Mouse (Mus musculus) ZHBTc4 (cell line): ENCODE data around the gene Arhgap19.

Source experiments
- DNase-seq: peaks from one replicate; pipeline ENCODE4 v3.0.0-alpha.2; 2011; ENCODE audit warnings: low read depth, low spot score

Arhgap19 gene

DNA sequence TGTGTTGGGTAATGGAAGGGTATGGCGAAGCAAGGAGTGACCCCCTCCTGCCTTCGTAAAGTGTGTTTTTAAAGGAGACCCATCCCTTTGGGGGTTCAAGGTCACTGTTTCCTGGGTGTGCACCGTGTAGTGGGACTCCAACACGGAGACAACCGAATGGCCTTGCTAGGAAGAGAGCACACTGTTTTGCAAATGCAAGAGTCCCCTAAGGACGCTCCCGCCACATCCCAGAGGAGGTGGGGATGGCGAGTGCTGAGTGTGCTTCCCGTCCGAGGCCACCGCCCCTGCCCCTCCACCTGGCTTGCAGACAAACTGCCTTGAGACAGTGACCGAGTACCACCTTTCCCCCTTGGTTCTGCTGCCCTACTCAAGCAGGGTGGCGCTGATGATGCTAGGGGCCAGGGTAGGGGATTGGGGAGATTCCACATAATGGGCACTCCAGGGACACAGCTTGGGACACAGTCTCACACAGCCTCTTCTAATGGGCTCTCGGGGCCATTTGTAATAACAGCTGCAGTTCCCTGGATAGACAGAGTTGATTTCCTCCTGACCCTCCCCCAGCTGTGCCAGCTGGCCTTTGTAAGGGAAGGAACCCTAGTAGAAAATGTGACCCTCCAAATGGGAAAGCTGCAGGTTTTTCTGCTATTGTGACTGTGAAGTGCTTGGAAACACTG, 30.0 kb upstream of the Arhgap19 start:
- DNase-seq: peak; percentile 57

DNA sequence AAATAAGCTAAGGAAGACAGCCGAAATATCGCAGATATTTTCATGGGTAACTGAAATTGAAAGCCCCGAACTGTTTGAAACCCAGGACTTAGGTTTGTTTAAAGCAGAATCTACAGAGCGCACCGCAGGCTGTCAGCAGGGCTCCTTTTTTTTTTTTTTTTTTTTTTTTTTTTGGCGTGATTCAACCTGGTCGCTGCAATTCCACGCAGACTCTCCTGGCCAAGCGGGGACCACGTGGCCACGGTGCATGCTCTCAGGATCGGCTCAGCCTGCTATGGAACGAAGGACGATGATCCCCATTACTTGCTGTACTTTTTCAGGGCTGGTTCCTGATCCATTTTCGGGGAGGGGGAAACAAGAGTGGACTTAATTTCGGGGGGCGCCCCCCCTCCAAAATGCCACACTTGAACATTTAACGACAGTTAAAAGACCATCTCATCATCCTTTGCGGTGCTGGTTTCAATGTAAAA, 29.3 kb upstream of the Arhgap19 start:
- DNase-seq: peak; percentile 32

DNA sequence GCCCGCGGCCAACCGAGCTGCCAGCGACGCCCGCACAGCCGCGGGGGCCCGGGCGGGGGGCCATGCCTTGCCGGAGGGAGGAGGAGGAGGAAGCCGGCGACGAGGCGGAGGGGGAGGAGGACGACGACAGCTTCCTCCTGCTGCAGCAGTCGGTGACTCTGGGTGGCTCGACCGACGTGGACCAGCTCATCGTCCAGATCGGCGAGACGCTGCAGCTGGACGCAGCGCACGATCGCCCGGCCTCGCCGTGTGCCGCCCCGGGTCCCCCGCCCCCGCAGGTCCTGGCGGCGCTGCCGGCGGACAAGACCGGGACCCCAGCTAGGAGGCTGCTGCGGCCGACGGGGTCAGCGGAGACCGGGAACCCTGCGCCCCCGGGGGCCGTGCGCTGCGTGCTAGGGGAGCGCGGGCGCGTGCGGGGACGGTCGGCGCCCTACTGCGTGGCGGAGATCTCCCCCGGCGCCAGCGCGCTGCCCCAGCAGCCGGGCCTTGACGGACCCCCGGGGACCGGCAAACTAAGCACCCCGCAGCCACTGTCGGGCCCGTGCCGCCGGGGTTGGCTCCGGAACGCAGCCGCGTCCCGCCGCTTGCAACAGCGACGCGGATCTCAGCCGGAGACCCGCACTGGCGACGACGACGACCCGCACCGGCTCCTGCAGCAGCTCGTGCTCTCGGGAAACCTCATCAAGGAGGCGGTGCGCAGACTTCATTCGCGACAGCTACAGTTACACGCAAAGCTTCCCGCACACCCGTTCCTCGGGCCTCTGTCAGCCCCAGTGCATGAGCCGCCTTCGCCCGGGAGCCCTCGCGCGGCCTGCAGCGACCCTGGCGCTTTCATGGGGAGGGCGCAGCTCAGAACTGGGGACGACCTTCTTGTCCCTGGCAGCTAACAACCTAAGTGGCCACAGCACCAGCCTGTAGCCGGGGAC, 28.5 kb upstream of the Arhgap19 start:
- peak; percentile 72 for DNase-seq

DNA sequence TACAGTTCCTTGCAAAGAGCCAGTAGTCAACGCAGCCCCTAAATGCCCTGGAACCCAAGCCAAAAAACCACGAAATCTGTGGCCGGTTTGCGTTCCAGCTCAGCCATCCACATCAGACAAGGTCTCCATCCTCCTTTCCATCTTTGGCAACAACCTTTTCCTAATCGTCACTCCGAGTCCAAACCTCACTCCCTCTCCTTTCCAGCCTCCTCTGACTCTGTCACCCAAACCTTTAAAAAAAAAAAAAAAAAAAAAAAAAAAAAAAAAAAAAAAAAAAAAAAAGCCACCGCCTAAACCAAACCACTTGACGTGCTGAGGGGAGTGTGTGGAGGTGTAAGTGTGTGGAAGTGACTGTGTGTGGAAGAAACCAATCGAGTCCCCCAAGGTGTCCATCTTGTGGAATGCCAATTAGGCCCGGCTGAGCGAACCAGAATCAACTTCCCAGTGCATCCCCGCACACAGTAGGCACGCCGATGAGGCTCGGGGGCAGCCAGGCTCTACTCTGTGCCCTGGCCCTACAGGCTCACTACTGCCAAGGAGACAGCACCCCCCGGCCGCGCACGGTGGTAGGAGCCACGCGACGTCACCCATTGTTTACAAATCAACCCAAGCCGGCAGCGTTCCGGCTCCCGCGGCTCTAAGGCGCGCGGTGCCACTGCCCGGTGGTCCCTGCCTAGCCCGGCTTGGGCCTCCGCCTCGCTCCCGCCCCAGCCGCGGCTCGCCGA, 27.7 kb upstream of the Arhgap19 start, which contains the start of gene Frat1:
Gene Frat1 (plus strand): TSS at position 590 of the 725 bp plus-strand sequence.
- DNase-seq: peak; percentile 94

DNA sequence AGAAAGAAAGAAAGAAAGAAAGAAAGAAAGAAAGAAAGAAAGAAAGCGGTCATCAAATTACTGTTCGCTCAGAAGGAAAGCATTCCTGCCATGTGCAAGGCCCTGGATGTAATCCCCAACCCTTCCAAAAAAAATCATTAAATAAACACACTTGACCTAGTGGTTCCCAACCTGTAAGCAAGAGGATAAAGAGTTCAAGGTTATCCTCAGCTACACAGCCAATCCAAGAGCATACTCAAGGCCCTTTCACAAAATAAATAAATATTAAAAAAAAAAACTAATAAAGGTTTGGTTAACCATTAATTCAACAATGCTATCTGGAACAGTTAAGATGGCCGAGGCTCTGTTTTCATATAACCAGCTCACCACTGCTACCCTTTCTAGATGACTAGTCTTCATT, 27.1 kb upstream of the Arhgap19 start:
- DNase-seq: no peak

DNA sequence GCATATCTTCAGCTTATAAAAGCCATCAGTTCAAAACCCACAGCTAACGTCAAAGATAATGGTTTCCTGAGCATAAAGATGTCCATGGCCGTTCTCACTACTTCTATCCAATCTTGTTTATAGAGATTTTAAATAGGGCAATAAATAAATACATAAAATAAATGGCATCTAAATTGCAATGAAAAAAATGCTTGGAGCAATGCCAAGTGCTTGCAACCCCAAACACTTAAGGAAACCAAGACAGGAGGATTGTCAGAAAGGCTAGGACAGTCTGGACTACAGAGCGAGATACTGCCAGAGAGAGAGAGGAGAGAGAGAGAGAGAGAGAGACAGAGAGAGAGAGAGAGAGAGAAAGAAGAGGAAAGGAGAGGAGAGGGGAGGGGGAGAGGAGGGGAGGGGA, 24.7 kb upstream of the Arhgap19 start:
- DNase-seq: no peak

DNA sequence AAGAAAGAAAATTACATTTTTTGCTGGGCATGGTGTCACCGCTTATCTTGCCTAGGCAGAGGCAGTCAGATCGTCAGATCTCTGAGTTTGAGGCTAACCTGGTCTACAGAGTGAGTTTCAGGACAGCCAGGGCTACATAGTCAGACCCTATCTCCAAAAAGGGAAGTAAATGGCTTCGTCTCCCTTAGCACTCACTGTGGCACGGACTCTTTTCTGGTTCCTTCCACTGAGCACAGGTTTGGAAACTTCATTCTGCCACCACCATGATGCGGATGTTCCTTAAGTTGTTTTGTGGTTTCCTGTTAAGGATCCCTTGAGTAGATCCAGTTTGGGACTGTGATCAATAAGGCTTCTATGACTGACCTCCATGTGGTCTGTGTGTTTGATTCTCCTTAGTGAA, 23.1 kb upstream of the Arhgap19 start:
- DNase-seq: no peak

DNA sequence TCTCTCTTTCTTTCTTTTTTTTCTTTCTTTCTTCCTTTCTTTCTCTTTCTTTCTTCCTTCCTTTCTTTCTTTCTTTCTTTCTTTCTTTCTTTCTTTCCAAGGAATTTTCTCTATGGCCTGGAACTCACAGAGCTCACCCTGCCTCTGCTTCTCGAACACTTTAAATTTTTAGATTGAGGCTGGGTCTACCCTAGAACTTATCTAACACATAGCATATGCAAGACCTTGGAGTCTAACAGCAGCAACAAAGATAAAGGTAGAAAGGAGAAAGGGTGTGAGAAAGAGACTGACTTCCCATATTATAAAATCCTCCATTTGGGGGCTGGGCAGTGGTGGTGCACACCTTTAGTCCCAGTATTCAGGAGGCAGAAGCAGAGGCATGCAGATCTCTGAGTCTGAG, 20.7 kb upstream of the Arhgap19 start:
- DNase-seq: no peak

DNA sequence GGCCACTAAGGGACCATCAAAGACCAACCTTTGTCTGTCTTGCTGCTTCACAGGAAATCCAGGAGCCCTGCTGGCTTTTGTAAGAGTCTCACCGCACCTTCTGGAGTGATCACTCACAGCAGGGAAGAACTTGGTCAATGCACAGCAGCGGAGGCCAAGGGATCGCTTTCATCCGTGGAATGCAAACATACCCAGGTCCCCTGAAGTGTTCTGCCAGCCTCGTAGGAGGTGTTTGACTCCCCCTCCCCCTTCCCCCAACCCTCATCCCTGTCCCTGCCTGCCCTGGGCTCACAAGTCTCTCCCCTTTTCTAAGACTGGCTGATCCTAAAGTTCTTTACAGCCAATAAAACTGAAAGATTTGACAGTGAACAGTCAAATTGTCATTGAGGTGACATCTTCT, 19.6 kb upstream of the Arhgap19 start:
- DNase-seq: peak; percentile 86

DNA sequence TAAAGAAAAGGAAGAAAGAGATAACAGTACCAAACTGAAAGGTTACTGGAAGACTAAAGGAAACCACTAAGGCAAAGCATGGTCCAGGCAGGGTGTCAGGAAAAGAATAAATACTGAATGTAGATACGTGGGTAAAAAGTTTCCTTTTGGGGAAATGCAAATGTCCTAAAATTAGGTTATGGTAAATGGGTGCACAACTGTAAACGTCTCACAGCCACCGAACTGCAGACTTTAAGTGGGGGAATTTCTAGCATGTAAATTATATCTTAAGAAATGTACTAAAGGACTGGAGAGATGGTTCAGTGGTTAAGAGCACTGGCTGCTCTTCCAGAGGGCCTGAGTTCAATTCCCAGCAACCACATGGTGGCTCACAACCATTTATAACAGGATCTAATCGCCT, 16.9 kb upstream of the Arhgap19 start:
- DNase-seq: no peak

DNA sequence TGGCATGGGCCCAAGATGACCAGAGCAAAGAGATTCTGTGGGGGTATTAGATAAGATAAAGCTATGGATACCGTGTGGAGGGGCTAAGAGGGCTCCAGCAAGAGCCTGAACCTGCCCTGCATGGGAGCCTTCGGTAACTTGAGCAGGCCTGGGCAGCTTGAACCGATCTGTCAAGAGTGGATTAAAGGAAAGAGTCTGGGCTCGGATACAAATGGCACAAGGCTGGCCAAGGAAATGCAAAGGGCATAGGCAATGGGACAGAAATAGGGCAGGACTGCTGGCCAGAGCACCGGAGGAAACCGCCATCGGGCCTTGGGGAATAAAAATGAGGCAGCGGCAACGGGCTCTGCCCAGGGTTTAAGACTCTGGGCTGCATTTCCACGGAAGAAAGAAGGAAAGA, 15.5 kb upstream of the Arhgap19 start:
- DNase-seq: no peak

DNA sequence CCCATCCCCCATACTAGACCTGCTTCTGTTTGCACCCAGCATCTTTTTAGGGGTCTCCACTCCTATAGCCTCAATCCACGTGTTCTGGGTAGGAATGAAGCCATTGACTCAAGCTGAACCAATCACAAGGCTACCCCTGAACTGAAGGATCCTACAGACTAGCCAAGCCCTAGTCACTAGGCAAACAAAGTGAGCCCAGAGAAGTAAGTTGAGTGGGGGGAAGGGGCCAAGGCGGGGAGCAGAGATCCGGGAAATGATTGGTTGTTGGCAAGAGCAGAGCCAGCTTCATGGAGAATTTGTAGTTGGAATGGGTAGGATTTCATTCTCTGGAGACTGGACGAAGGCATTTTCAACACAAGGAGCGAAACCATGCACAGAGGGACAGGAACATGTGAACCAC, 15.1 kb upstream of the Arhgap19 start:
- DNase-seq: no peak

DNA sequence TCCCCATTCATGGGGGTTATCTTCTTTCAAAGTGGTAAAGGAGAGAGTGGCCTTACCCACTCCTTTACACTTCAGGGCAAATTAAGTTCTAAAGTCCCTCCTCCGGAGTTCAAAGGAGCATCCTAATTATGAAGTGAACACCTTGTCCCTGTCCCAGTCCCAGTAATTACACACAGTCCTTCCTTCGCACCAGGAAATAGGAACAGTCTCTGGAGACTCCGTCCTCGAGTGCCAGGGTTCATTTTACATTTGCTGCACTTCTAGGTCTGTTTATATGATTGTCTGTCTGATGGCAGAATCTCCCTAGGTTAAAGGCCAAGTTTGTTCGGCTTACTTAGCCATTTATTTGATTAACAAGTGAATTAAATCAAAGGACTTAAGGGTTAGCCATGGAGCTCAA, 14.6 kb upstream of the Arhgap19 start:
- no peak for DNase-seq

DNA sequence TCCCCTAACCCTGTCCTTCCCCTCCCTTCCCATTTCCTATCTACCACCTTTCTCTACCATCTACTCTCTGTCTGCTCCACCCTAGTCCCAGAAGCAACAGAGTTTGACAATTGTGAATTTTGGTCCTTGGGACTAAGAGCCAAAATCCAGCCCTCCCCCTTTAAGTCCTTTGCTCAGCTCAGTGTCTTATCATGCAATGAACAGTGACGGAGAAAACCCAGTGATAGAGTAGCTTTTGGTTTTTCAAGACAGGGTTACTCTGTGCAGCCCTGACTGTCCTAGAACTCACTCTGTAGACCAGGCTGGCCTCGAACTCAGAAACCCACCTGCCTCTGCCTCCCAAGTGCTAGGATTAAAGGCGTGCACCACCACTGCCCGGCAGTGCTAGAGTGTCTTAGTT, 11.5 kb upstream of the Arhgap19 start:
- no peak for DNase-seq

DNA sequence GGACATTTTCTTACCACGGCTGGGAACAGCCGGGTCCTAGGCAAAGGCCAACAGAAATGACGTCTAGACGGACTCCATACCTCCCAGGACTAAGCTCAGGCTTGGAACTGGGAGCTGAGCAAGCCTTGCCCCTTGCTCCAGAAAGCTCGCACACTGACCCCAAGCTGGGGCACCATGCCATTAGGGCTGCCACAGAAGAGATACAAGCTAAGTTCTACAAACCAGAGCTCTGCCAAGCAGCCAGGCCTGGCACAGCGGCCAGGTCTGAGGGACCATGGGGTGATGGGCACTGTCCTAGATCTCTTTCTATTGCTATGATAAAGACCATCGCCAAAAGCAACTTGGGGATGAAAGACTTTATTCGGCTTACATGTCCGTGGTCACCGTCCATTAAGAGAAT, 10.7 kb upstream of the Arhgap19 start:
- no peak for DNase-seq

DNA sequence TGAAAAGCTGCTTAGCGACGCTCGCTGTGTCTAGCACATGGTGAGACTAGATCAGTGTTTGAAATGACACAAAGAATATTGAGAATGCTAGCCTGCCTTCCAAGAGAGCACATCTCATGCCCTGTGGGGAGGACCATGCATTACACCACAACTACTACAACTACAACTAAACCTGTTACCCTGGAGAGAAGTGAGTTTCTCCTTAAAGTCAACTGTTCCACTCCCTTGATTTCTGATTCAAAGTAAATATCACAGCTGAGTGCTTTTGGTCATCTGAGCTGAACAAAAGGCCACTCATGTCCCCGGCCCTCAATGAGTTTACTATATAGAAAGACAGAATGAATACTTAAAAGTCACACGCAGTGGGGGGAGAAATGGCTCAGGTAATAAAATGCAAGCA, 8.2 kb upstream of the Arhgap19 start:
- DNase-seq: no peak

DNA sequence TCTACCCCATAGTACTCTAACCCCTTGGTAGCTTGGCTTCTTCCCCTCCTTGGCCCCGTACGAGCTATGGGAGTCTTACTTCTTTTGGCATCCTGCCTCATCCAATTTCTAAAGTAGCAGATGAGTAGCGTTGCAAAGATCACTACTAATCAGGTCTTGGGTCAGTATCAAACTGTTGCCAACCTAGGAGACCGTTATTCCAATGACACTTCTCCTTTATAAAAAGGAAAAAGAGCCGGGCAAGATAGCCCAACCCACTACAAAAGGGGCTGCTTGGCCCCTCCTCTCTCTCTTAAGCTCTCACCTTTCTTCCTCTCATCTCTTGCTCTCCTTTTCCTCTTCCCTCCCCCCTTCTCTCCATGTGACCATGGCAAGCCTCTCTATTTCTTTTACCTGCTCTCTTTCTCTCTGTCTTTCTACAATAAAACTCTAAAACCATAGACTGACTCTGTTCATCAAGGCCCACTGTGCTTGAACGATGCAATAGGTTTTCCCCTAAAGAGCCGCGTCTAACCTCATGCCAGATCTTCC, 6.3 kb upstream of the Arhgap19 start:
- no peak for DNase-seq

DNA sequence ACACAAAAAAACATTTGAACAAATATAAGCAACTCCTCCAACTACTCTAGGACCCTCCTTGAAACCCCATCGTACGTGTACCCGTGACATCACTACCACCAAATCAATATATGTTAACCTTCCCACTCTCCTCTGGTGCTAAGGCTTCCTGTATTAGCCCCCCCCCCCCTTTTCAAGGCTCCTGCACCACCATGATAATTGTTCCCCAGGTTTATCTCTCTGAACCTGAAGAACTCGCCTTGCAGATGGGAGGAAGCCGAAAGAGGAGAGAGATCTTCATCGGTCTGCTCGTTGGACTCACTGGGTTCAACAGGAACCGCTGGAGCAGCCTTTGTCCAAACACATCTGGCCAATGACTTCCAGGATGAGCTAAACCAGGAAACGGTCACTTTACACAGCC, 5.7 kb upstream of the Arhgap19 start:
- DNase-seq: no peak

DNA sequence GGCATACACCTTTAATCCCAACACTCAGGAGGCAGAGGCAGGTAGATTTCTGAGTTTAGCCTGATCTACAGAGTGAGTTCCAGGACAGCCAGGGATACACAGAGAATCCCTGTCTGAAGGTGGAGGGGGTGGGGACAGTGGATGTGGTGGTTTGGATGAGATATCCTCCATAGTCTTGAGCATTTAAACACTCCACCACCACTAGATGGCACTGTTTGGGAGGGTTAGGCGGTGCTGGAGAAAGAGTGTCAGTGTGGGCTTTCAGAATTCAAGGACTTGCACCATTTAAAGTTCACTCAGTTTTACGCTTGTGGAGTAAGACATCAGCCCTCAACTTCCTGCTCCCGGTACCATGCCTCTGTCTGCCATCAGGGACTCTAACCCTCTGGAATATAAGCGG, 4.0 kb upstream of the Arhgap19 start:
- peak; percentile 76 for DNase-seq

DNA sequence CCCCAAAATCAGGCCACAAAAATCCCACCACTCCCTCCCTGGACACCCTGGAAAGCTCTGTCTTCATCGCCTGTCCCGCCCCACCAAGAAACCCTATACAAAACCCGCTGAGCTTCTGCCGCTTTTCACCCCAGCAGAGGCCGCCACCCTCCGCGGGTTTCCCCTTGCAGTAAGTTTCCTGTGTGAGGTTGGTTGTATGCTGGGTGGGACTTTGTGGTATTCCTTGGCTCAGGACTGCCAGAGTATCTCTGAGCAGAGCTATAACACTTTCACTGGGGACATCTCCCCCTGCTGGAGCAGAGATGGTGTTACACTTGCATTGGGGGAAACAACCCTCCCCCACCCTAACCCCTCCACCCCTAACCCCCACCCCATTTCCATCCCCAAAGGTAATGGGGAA, 1.5 kb upstream of the Arhgap19 start:
- peak; percentile 88 for DNase-seq

DNA sequence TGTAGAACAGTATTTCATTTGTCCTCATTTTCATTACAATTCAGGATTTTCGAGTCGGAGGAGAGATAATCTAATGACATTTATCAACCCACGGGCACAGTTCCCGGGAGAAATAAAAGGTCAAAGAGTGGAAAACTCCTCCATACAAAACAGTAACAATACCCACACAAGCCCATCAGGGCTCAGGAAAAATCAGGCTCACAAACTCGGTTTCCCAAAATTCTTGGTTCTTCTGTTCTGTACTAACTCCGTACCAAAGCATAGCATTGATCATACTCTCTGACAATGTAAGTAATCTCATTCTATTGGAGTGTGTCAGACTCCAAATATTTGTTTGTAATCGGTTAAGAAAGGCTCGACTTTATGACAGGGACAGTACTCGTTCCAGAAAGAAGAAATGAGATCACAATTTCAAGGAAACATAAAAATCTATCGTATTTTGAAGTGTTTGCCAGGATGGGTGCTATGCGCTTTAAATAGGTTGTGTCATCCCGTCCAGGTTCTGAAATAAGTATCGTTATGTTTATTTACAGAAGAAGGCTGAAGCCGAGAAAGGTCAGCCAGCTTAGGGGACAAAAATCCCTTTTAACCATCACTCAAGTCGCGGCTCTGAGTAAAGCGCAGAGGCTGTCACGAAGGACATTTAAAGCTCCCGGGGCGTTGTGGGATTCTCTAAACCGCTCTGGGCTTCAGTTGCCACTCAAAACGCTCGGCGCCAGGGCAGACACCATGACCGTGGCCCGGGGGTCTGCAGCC, 683 bp downstream of the Arhgap19 start:
- DNase-seq: no peak
